Mouse (Mus musculus): ENCODE results near the gene Rabl3. TPM values are rescaled to one million over a fixed set of nuclear protein-coding genes. Genes with fewer than 3 reads are reported as not detected.

The Rabl3 gene
- polyA plus RNA-seq, 1 experiment from 2014 or later: 42.3 TPM

DNA sequence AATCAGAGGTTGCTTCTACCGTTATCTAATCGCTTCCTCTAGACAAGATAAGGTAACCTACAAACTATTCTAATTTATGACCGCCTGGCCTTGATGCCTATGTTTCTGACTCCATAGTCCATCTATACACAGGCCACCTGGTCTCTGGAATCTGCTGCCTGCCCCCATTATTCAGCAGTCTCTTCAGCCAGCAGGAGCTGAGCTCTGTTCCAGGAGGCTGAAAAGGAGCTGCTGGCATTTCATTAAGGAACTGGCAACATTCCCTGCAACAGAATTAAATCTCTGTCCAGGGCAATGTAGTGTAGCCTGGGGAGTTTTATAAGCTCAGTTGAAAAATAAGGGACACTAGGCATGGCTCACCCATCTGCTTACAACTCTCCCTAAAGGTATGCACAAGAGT lies 51.2 kb downstream of the Rabl3 start:
- Histone ChIP-seq H3K9ac (ENCODE audit: low read length) (no peak overlapping the region), H3K27ac (ENCODE audit: low read depth, low read length) (no peak overlapping the region), H3K36me3 (ENCODE audit: control insufficient read depth, insufficient read depth, low read length) (no peaks in the 10 kb centered on the region), H3K4me1 (replicated peaks; ENCODE audit: control insufficient read depth, insufficient read depth, low read length) (no peaks in the 10 kb centered on the region), H3K27me3 (ENCODE audit: control insufficient read depth, insufficient read depth, low read length) (no peaks in the 10 kb centered on the region), H3K9me3 (ENCODE audit: control insufficient read depth, low read length) (no peaks in the 10 kb centered on the region), H3K4me2 (ENCODE audit: low read depth, low read length, severe bottlenecking) (no peak overlapping the region), H3K4me3 (ENCODE audit: low read depth, low read length) (no peak overlapping the region)
- ATAC-seq (replicated peaks; ENCODE audit: low FRiP score) (no peak), DNase-seq (ENCODE audit: low spot score) (peak; percentile 6)
- 91% methylated on average over 3 of the region's 3 CpGs for WGBS

DNA sequence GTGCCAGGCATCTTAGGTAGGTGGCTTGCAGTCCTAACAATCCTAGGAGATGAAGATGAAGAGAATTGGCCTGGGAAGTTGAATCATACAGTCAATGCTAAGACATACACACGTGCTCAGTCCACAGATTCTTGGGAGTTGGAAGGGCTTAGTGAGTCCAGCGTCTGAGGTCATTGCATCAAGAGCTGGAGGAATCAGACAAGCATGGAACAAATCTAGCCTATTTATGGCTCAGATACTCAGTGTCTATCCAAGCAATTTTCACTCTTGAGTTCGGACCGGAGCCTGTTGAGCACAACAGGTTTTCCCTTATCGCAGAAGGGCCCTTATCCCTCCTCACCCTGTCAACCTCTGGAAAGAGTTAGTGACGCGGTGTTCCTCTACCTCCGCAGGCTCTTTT lies 51.9 kb downstream of the Rabl3 start:
- H3K9me3 ChIP-seq (ENCODE audit: control insufficient read depth, low read length): no peaks in the 10 kb centered on the region
- H3K4me3 ChIP-seq (ENCODE audit: low read depth, low read length): no peak overlapping the region
- DNase-seq (ENCODE audit: low spot score) (peak; percentile 29), ATAC-seq (replicated peaks; ENCODE audit: low FRiP score) (no peak)
- H3K36me3 ChIP-seq (ENCODE audit: control insufficient read depth, insufficient read depth, low read length): no peaks in the 10 kb centered on the region
- WGBS: 92% methylated on average over 8 of the region's 8 CpGs
- no peak overlapping the region for H3K4me2 ChIP-seq (ENCODE audit: low read depth, low read length, severe bottlenecking)
- no peaks in the 10 kb centered on the region for H3K27me3 ChIP-seq (ENCODE audit: control insufficient read depth, insufficient read depth, low read length)
- H3K4me1 ChIP-seq (replicated peaks; ENCODE audit: control insufficient read depth, insufficient read depth, low read length): no peaks in the 10 kb centered on the region
- no peak overlapping the region for H3K9ac ChIP-seq (ENCODE audit: low read length)
- H3K27ac ChIP-seq (ENCODE audit: low read depth, low read length): no peak overlapping the region

DNA sequence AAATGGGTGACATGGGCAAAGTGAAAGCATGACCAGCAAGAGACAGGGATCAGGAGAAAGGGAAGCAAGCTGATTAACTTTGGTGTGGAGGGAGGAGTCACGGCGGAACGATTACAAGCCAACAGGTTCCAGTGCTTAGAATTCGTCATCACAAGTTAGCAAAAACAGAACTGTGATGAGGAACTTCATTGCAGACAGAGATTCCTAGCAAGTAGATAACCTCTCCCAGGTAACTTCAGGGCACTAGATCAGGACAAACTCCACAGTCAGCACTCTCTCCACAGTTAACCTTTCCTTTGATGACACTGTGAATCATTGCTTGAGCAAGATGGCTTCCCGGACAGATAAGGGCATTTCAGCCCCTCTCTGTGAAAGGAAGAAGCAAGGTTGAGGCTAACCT lies 57.7 kb downstream of the Rabl3 start:
- WGBS: 77% methylated on average over 5 of the region's 5 CpGs
- DNase-seq (ENCODE audit: low spot score) (no peak), ATAC-seq (replicated peaks; ENCODE audit: low FRiP score) (no peak)
- H3K9ac ChIP-seq (ENCODE audit: low read length): no peak overlapping the region
- H3K27ac ChIP-seq (ENCODE audit: low read depth, low read length): no peak overlapping the region
- H3K9me3 ChIP-seq (ENCODE audit: control insufficient read depth, low read length): no peaks in the 10 kb centered on the region
- no peak overlapping the region for H3K4me3 ChIP-seq (ENCODE audit: low read depth, low read length)
- no peaks in the 10 kb centered on the region for H3K4me1 ChIP-seq (replicated peaks; ENCODE audit: control insufficient read depth, insufficient read depth, low read length)
- H3K27me3 ChIP-seq (ENCODE audit: control insufficient read depth, insufficient read depth, low read length): no peaks in the 10 kb centered on the region
- no peak overlapping the region for H3K4me2 ChIP-seq (ENCODE audit: low read depth, low read length, severe bottlenecking)
- no peaks in the 10 kb centered on the region for H3K36me3 ChIP-seq (ENCODE audit: control insufficient read depth, insufficient read depth, low read length)

DNA sequence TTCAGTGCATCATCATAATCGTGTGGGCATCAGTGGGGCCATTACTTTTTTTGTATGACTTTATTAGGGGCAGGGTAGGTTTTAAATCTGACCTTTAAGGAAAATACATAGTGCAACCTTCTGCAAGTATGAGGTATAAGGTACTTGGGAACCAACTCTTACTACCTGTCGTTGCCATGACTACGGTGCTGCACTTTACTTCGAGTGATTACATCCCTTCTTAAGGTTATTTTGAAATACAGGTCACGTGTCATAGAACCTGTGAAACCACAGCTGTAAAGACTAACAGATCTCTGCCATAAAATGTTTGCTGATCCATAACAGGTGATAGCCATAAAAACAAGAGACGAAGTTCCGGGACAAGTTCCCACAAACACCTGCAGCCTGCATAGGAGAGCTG lies 58.8 kb downstream of the Rabl3 start:
- Histone ChIP-seq H3K27me3 (ENCODE audit: control insufficient read depth, insufficient read depth, low read length) (no peaks in the 10 kb centered on the region), H3K27ac (ENCODE audit: low read depth, low read length) (no peak overlapping the region), H3K4me3 (ENCODE audit: low read depth, low read length) (no peak overlapping the region), H3K4me2 (ENCODE audit: low read depth, low read length, severe bottlenecking) (no peak overlapping the region), H3K4me1 (replicated peaks; ENCODE audit: control insufficient read depth, insufficient read depth, low read length) (no peaks in the 10 kb centered on the region), H3K9ac (ENCODE audit: low read length) (no peak overlapping the region), H3K9me3 (ENCODE audit: control insufficient read depth, low read length) (no peaks in the 10 kb centered on the region), H3K36me3 (ENCODE audit: control insufficient read depth, insufficient read depth, low read length) (no peaks in the 10 kb centered on the region)
- no peak for DNase-seq (ENCODE audit: low spot score)
- 95% methylated on average over 7 of the region's 7 CpGs for WGBS
- ATAC-seq (replicated peaks; ENCODE audit: low FRiP score): no peak

DNA sequence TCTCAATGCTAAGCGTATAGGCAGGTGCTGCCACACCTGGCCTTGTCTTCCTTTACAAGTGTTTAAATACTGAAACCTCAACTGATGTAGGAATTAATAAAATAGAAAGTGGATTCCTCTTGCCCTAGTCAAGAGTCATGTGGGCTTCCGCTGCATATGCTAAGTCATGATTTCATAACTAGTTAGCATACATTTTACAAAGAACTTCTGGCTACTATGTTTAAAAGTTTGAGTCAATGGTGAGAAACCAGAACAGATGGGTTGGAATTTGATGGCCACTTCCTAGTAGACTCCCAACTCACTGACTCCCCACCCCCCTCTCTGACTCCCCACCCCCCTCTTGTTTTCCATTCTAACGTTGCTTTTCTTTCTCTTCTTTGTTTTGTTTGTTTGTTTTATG lies 59.6 kb downstream of the Rabl3 start:
- ATAC-seq (replicated peaks; ENCODE audit: low FRiP score): no peak
- no peak overlapping the region for H3K27ac ChIP-seq (ENCODE audit: low read depth, low read length)
- no peaks in the 10 kb centered on the region for H3K4me1 ChIP-seq (replicated peaks; ENCODE audit: control insufficient read depth, insufficient read depth, low read length)

DNA sequence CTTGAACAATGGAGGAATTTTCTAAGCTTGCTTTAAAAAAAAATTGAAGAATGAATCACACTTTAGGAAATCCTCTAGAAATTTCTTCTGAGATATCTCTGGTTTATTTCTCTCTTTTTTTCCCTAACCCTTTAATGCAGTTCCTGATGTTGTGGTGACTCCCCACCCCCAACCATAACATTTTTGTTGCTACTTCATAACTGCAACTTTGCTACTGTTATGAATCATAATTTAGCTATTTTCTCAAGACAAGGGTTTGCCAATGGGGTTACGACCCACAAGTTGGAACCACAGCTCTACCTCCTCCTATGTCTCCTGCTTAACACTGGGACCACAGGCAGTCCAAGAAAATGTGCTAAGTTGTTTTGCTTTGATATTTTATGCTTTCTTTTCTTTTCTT lies 63.7 kb downstream of the Rabl3 start:
- DNase-seq (ENCODE audit: low spot score) (no peak), ATAC-seq (replicated peaks; ENCODE audit: low FRiP score) (no peak)
- Histone ChIP-seq H3K9ac (ENCODE audit: low read length) (no peak overlapping the region), H3K4me1 (replicated peaks; ENCODE audit: control insufficient read depth, insufficient read depth, low read length) (no peaks in the 10 kb centered on the region), H3K4me2 (ENCODE audit: low read depth, low read length, severe bottlenecking) (no peak overlapping the region), H3K9me3 (ENCODE audit: control insufficient read depth, low read length) (no peaks in the 10 kb centered on the region), H3K27ac (ENCODE audit: low read depth, low read length) (no peak overlapping the region), H3K27me3 (ENCODE audit: control insufficient read depth, insufficient read depth, low read length) (no peaks in the 10 kb centered on the region), H3K36me3 (ENCODE audit: control insufficient read depth, insufficient read depth, low read length) (no peaks in the 10 kb centered on the region), H3K4me3 (ENCODE audit: low read depth, low read length) (no peak overlapping the region)
- WGBS: 100% methylated on average over 1 of the region's 1 CpGs

More for the DNA sequence above, 59.6 kb downstream of the Rabl3 start:
- Histone ChIP-seq H3K9me3 (ENCODE audit: control insufficient read depth, low read length) (no peaks in the 10 kb centered on the region), H3K9ac (ENCODE audit: low read length) (no peak overlapping the region), H3K4me2 (ENCODE audit: low read depth, low read length, severe bottlenecking) (no peak overlapping the region), H3K36me3 (ENCODE audit: control insufficient read depth, insufficient read depth, low read length) (no peaks in the 10 kb centered on the region), H3K27me3 (ENCODE audit: control insufficient read depth, insufficient read depth, low read length) (no peaks in the 10 kb centered on the region), H3K4me3 (ENCODE audit: low read depth, low read length) (no peak overlapping the region)
- no peak for DNase-seq (ENCODE audit: low spot score)
- 78% methylated on average over 3 of the region's 3 CpGs for WGBS

DNA sequence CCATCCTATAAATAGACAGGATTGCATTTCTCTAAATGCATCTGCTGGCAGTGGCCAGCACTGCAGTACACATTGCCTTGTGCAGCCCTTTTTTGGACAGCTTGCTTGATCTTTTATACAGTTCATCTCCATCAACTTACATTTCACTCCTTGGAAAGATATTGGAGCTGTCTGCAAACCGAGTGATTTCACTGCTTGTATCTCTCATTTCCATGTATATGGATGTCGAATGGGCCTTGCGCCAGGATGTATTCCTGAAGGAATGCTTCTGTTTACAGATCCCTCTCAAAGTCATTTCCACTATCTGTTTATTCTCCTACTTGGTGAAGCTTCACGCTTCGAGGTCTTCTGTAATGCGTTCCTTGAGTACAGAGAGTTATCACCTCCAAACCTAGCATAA lies 64.6 kb downstream of the Rabl3 start:
- WGBS: 94% methylated on average over 6 of the region's 6 CpGs
- ATAC-seq (replicated peaks; ENCODE audit: low FRiP score): no peak

DNA sequence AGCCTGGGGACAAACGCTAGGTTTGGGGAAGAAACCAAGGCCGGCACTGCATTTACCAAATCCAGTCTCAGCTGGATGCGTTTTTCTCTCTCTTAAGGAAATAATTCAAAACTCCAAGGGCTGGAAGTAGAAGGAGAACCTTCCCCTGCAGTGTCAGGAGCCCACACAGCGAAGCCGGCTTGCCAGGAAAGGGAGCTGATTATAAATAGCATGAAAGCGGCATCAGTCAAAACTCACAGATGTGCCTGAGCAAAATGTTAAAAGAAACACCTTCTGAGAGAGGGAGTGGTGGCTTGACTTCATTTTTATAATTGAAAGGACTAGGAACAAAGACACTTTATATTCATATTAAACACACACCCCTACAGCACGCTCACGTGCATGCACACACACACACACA lies 70.6 kb downstream of the Rabl3 start:
- Histone ChIP-seq H3K4me3 (ENCODE audit: low read depth, low read length) (no peak overlapping the region), H3K9me3 (ENCODE audit: control insufficient read depth, low read length) (no peaks in the 10 kb centered on the region), H3K4me2 (ENCODE audit: low read depth, low read length, severe bottlenecking) (no peak overlapping the region), H3K36me3 (ENCODE audit: control insufficient read depth, insufficient read depth, low read length) (no peaks in the 10 kb centered on the region), H3K4me1 (replicated peaks; ENCODE audit: control insufficient read depth, insufficient read depth, low read length) (no peaks in the 10 kb centered on the region), H3K27me3 (ENCODE audit: control insufficient read depth, insufficient read depth, low read length) (no peaks in the 10 kb centered on the region), H3K9ac (ENCODE audit: low read length) (no peak overlapping the region), H3K27ac (ENCODE audit: low read depth, low read length) (no peak overlapping the region)
- DNase-seq (ENCODE audit: low spot score) (no peak), ATAC-seq (replicated peaks; ENCODE audit: low FRiP score) (no peak)
- WGBS: 81% methylated on average over 8 of the region's 8 CpGs

More for the DNA sequence above, 64.6 kb downstream of the Rabl3 start:
- Histone ChIP-seq H3K4me3 (ENCODE audit: low read depth, low read length) (no peak overlapping the region), H3K4me1 (replicated peaks; ENCODE audit: control insufficient read depth, insufficient read depth, low read length) (no peaks in the 10 kb centered on the region), H3K9ac (ENCODE audit: low read length) (no peak overlapping the region), H3K36me3 (ENCODE audit: control insufficient read depth, insufficient read depth, low read length) (no peaks in the 10 kb centered on the region), H3K9me3 (ENCODE audit: control insufficient read depth, low read length) (no peaks in the 10 kb centered on the region), H3K27ac (ENCODE audit: low read depth, low read length) (no peak overlapping the region), H3K27me3 (ENCODE audit: control insufficient read depth, insufficient read depth, low read length) (no peaks in the 10 kb centered on the region), H3K4me2 (ENCODE audit: low read depth, low read length, severe bottlenecking) (no peak overlapping the region)
- no peak for DNase-seq (ENCODE audit: low spot score)

DNA sequence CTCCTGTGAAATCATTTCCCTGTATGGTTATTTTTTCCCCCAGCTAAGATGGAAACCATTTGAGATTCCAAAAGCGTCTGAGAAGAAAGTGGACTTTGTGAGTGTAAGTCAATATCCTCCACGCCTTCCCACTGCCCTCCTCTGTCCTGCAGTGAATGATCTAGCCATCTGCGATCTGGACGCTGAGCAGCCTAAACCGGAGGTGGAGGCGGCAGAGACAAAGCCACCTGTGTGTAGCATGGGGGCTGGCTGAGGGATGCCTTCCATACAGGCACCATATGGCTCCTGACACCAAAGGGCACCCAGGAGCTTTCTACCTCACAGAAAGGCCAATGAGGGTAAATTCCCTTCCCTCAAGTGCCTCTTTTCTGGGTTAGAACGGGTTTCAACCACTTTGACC lies 71.4 kb downstream of the Rabl3 start:
- Histone ChIP-seq H3K27ac (ENCODE audit: low read depth, low read length) (no peak overlapping the region), H3K9me3 (ENCODE audit: control insufficient read depth, low read length) (no peaks in the 10 kb centered on the region), H3K27me3 (ENCODE audit: control insufficient read depth, insufficient read depth, low read length) (no peaks in the 10 kb centered on the region), H3K4me3 (ENCODE audit: low read depth, low read length) (no peak overlapping the region), H3K36me3 (ENCODE audit: control insufficient read depth, insufficient read depth, low read length) (no peaks in the 10 kb centered on the region), H3K9ac (ENCODE audit: low read length) (no peak overlapping the region), H3K4me1 (replicated peaks; ENCODE audit: control insufficient read depth, insufficient read depth, low read length) (no peaks in the 10 kb centered on the region), H3K4me2 (ENCODE audit: low read depth, low read length, severe bottlenecking) (no peak overlapping the region)
- ATAC-seq (replicated peaks; ENCODE audit: low FRiP score) (no peak), DNase-seq (ENCODE audit: low spot score) (no peak)
- WGBS: 72% methylated on average over 7 of the region's 7 CpGs

Data from forebrain, embryonic 11.5 days (tissue).